Mouse (Mus musculus): ENCODE data around the gene Srsf2. TPM values are rescaled to one million over a fixed set of nuclear protein-coding genes. Genes with fewer than 3 reads are reported as not detected.

The Srsf2 gene
- polyA plus RNA-seq, 1 experiment = 658 TPM

DNA sequence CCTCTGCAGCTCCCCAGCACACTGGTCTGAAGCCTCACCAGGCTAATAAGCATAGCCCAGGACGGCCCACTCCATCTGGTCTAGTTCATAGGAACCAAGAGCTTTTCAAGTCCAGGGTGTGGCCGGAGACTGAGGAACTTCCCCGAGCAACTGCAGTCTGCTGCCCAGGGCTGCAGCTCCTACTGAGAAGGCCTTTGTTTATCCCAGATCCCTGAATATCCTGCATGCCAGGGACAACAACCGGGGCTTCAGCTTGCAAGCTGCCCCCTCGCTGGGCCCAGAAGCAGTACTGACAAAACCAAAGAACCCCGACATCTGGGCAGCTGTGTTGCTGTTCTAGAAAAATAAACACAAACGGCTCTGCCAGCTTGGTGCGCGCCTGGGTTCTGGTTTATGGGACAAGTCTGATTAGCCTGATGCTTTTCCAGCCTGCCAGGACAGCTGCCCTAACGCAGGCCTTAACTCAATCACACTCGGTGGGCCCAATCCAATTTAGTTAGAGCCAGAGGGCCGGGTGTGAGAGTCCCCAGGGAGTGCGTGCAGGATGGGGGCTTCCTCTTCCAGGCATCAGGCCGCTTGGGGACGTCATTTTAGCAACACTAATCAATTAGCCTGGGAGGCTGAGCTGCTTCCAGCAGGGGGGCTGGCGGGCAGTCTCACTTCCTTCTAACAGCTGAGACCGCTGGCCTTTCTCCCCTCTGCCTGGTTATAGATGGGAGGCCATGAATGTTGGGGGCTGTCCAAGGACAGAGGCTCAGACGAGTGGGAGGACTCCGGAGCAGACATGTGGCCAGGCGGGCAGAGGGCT lies 38.6 kb downstream of the Srsf2 start:
- TF ChIP-seq CTCF (IDR thresholded peaks at IDR 0.05; ENCODE audit: extremely low read depth, insufficient read length, insufficient replicate concordance, low read depth, low read length) (no peak), POLR2A (IDR thresholded peaks at IDR 0.05; ENCODE audit: low read depth, low read length) (no peak)
- Histone ChIP-seq H3K4me3 (ENCODE audit: low read depth, low read length) (no peak overlapping the region), H3K4me1 (ENCODE audit: control insufficient read depth, insufficient read depth, insufficient read length, low read length) (peaks cover 24% of the 10 kb centered on the region), H3K27me3 (ENCODE audit: control insufficient read depth, insufficient read depth, low read length) (no peaks in the 10 kb centered on the region), H3K36me3 (ENCODE audit: control insufficient read depth, insufficient read depth, low read length) (peaks cover 2% of the 10 kb centered on the region; the same call in 1 of the 2 replicates), H3K27ac (ENCODE audit: insufficient read depth, low read depth, low read length) (peak overlapping the region; percentile 82)
- 55% methylated on average over 20 of the region's 20 CpGs for WGBS

DNA sequence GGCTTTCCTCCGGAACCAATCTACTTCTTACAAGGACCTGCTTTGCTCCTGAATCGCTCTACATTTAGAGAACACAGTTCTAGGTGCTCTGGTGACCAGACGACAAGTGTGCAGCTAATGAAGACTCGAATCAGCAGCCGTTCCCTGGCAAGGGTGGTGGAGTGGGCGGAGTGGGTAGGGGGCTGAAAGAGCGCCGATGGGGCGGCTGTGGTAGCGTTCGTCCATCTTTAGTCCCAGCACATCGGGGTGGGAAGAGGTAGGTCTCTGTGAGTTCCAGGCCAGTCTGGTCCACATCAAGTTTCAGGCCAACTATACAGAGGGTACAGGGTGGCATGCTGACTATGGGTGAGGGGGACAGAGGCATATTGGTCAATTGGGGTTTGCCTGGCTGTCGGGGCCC lies 39.3 kb downstream of the Srsf2 start:
- Histone ChIP-seq H3K4me1 (ENCODE audit: control insufficient read depth, insufficient read depth, insufficient read length, low read length) (peaks cover 19% of the 10 kb centered on the region), H3K36me3 (ENCODE audit: control insufficient read depth, insufficient read depth, low read length) (peaks cover 2% of the 10 kb centered on the region; the same call in 1 of the 2 replicates), H3K4me3 (ENCODE audit: low read depth, low read length) (no peak overlapping the region), H3K27ac (ENCODE audit: insufficient read depth, low read depth, low read length) (peak overlapping the region; percentile 82), H3K27me3 (ENCODE audit: control insufficient read depth, insufficient read depth, low read length) (no peaks in the 10 kb centered on the region)
- WGBS = 92% methylated on average over 13 of the region's 13 CpGs
- TF ChIP-seq CTCF (IDR thresholded peaks at IDR 0.05; ENCODE audit: extremely low read depth, insufficient read length, insufficient replicate concordance, low read depth, low read length) (no peak), POLR2A (IDR thresholded peaks at IDR 0.05; ENCODE audit: low read depth, low read length) (no peak)

DNA sequence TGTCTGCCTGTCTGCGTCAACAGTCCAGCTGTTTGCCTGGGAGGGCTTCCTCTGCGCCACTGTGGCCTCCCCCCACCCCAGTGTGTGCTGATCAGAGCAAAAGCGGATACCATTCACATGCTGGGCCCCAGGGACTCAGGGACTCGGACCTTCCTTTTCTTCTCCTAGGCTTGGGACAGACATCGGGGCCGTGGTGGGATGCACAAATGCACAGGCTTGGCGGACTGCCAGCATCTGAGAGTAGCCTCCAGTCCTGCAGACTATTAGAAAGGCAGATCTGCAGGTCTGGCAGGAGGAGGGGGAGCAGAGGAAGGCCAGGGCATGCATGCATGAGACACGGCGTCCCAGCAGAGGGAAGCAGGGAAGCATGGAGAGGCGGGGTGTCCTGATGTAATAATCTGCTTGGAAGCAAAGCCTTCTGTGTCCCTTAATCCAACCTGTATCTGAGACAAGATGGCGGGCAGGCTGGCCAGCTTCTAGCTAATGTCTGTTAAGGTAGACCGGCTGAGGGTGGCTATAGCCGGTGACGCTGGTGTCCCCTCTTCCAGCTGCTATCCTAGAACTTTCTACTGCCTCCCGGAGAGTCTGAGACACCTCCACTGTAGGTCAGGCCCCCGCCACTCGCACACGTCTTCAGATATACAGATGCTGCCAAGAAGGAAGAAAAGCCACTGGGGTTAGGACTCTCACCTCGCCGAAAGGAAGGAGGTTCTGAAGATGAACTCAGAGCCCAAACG lies 39.9 kb downstream of the Srsf2 start:
- WGBS = 82% methylated on average over 21 of the region's 21 CpGs
- H3K4me1 ChIP-seq (ENCODE audit: control insufficient read depth, insufficient read depth, insufficient read length, low read length) = peaks cover 13% of the 10 kb centered on the region
- no peaks in the 10 kb centered on the region for H3K27me3 ChIP-seq (ENCODE audit: control insufficient read depth, insufficient read depth, low read length)
- no peak overlapping the region for H3K27ac ChIP-seq (ENCODE audit: insufficient read depth, low read depth, low read length)
- peaks cover 2% of the 10 kb centered on the region; the same call in 1 of the 2 replicates for H3K36me3 ChIP-seq (ENCODE audit: control insufficient read depth, insufficient read depth, low read length)
- no peak for TF ChIP-seq CTCF (IDR thresholded peaks at IDR 0.05; ENCODE audit: extremely low read depth, insufficient read length, insufficient replicate concordance, low read depth, low read length)
- TF ChIP-seq POLR2A (IDR thresholded peaks at IDR 0.05; ENCODE audit: low read depth, low read length) = no peak
- H3K4me3 ChIP-seq (ENCODE audit: low read depth, low read length) = no peak overlapping the region

DNA sequence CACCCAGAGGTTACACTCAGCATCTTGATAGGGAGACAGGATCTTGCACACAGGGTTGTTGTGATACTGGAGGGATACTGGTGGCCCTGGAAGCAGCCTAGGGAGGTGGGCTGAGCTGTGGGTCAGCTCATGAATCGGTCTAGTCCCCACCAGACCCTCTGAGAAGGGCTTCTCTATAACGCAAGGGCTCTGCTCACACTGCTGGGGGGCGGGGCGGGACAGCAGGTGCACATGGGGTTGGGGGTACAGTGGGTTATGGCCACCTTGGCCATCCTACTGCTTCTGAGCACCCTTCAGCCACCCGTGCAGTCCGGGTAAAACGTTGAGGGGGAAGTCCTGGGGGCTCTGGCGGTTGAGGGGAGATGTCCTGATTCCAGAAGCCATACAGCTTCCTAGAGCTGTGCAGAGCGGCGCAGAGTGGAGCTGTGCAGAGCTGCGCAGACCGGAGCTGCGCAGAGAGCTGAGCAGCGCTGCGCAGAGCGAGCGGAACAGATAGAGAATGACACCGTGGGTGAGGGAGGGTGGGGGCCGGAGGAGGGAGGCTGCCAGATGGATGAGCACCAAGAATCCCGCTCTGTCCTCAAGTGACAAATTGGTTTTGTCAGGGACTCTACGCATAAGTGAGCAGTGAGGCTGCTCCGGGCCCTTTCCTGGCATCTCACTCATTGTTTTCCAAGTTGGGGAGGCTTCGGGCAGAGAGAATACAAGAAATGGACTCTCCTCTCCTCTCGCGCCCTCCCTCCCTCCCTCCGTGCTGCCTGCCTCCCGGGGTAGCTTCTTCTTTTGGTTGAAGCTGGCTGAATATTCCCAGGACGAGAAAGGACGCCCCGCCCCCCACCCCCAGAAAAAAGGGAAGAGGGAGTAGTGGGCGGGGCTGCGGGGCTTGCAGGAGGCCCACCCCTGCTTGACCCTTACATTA lies 41.7 kb downstream of the Srsf2 start:
- Histone ChIP-seq H3K4me3 (ENCODE audit: low read depth, low read length) (peak overlapping the region; percentile 42), H3K27ac (ENCODE audit: insufficient read depth, low read depth, low read length) (no peak overlapping the region), H3K36me3 (ENCODE audit: control insufficient read depth, insufficient read depth, low read length) (peaks cover 2% of the 10 kb centered on the region; the same call in 1 of the 2 replicates), H3K4me1 (ENCODE audit: control insufficient read depth, insufficient read depth, insufficient read length, low read length) (peaks cover 13% of the 10 kb centered on the region), H3K27me3 (ENCODE audit: control insufficient read depth, insufficient read depth, low read length) (no peaks in the 10 kb centered on the region)
- no peak for TF ChIP-seq POLR2A (IDR thresholded peaks at IDR 0.05; ENCODE audit: low read depth, low read length)
- no peak for TF ChIP-seq CTCF (IDR thresholded peaks at IDR 0.05; ENCODE audit: extremely low read depth, insufficient read length, insufficient replicate concordance, low read depth, low read length)
- WGBS = 69% methylated on average over 29 of the region's 32 CpGs

DNA sequence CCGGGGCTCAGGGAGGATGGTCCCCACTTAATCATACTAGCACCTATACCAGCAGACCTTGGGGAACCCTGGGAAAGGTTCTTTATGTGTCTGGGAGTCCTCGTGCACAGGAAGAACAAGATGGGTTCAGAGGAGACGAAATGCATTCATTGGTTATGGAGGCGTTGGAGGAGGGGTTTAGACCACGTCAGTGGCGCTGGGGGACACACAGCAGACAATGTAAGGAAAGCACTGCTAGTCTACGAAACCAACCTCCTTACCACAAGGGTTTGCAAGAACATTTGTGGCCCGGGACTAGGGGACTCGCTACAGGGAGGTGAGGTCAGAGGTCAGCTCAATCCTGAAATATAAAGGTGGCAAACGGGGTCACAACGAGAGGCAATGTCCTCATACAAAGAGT lies 42.4 kb downstream of the Srsf2 start:
- H3K36me3 ChIP-seq (ENCODE audit: control insufficient read depth, insufficient read depth, low read length) = peaks cover 2% of the 10 kb centered on the region; the same call in 1 of the 2 replicates
- H3K4me3 ChIP-seq (ENCODE audit: low read depth, low read length) = no peak overlapping the region
- H3K4me1 ChIP-seq (ENCODE audit: control insufficient read depth, insufficient read depth, insufficient read length, low read length) = peaks cover 13% of the 10 kb centered on the region
- no peak overlapping the region for H3K27ac ChIP-seq (ENCODE audit: insufficient read depth, low read depth, low read length)
- TF ChIP-seq POLR2A (IDR thresholded peaks at IDR 0.05; ENCODE audit: low read depth, low read length) = no peak
- no peaks in the 10 kb centered on the region for H3K27me3 ChIP-seq (ENCODE audit: control insufficient read depth, insufficient read depth, low read length)
- 92% methylated on average over 11 of the region's 11 CpGs for WGBS

DNA sequence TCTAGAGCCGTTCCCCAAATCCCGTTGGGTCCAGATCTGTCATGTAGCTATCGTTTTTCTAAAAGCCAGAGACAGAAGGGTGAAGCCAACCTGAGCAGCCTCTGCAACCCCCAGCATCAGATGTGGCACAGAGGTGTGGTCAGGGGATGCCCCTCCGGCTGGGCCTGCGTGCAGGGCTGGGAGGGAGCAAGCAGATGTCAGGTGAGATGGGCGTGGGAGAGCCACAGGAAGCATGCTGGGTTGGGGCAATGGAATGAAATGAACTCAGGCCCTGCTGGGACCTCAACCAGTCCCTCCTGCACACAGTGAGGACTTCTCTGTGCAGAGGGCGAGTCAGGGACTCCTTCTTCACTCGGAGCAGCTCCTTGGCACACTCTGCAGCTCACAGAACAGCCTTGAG lies 43.4 kb downstream of the Srsf2 start:
- Histone ChIP-seq H3K27me3 (ENCODE audit: control insufficient read depth, insufficient read depth, low read length) (no peaks in the 10 kb centered on the region), H3K36me3 (ENCODE audit: control insufficient read depth, insufficient read depth, low read length) (peaks cover 2% of the 10 kb centered on the region; the same call in 1 of the 2 replicates), H3K27ac (ENCODE audit: insufficient read depth, low read depth, low read length) (no peak overlapping the region), H3K4me1 (ENCODE audit: control insufficient read depth, insufficient read depth, insufficient read length, low read length) (peaks cover 9% of the 10 kb centered on the region), H3K4me3 (ENCODE audit: low read depth, low read length) (no peak overlapping the region)
- WGBS = 83% methylated on average over 8 of the region's 8 CpGs
- TF ChIP-seq POLR2A (IDR thresholded peaks at IDR 0.05; ENCODE audit: low read depth, low read length) (no peak), CTCF (IDR thresholded peaks at IDR 0.05; ENCODE audit: extremely low read depth, insufficient read length, insufficient replicate concordance, low read depth, low read length) (no peak)
